Mouse (Mus musculus) frontal cortex, postnatal 14 days (tissue): ENCODE measurements around the gene Smad3.

Experiments
- DNase-seq, 2 experiments: peaks; one replicate each; pipeline ENCODE4 v3.0.0; 2022; ENCODE audit warnings: low spot score in 2 of 2

The Smad3 gene

DNA sequence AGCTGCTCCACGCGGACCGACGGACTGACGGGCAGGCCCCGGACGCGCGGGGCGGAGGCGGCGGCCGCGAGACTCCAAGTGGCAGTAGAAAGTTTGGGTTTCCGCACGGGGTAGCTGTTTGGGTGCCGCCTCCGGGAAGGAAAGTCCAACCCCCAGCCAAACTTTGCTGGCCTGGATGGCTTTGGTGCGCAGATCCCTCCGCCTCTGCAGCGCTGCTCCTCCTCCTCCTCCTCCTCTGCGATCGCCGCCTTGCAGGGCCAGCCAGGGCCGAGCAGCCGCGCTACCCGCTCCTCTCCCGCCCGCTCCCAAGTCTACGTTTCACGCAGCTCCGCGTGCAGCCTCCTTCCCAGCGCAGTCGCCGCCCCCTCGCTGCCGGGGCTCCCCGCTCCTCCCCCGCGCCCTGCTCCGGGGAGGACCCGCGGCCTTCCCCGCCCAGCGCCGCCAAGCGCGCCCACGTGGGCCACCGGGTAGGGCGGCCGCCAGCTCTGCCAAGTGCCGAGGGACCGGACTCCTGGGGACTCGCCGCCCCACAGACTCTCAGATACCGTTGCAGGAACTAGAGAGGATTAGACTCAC is at the start of gene Smad3:
Gene Smad3, minus strand, starts transcription at position 130 of the 576 bp plus-strand sequence.
- DNase-seq, result peak; percentile 77 to 78

GRCm38 (mm10) chr9:63804847-63805246 is 47.1 kb upstream of the Smad3 start:
- DNase-seq, result no peak

- no peak for DNase-seq
Observed at GRCm38 (mm10) chr9:63803181-63803591, 45.4 kb upstream of the Smad3 start.

GRCm38 (mm10) chr9:63802504-63802903 is 44.7 kb upstream of the Smad3 start:
- DNase-seq, result no peak

DNA sequence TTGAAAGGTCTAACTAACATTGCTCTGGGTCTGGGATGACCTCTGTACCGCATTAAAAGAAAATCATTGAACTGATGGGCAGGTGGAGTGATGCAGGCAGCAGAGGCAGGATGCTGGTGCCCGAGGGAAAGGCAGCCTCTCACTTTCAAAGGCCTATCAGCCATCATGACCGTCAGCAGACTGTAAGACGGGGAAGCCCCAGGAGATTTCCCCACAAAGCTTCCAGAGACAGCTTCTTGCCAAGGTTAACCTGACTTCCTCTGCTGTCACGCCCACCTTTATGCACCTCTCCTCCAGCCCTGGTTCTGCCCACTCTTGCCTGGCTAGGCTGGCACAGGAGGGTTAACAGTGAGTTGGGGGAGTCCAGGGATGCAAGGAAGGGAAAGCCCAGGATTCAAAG is 44.3 kb upstream of the Smad3 start:
- no peak for DNase-seq

GRCm38 (mm10) chr9:63796429-63796828 is 38.6 kb upstream of the Smad3 start:
- DNase-seq, result no peak

DNA sequence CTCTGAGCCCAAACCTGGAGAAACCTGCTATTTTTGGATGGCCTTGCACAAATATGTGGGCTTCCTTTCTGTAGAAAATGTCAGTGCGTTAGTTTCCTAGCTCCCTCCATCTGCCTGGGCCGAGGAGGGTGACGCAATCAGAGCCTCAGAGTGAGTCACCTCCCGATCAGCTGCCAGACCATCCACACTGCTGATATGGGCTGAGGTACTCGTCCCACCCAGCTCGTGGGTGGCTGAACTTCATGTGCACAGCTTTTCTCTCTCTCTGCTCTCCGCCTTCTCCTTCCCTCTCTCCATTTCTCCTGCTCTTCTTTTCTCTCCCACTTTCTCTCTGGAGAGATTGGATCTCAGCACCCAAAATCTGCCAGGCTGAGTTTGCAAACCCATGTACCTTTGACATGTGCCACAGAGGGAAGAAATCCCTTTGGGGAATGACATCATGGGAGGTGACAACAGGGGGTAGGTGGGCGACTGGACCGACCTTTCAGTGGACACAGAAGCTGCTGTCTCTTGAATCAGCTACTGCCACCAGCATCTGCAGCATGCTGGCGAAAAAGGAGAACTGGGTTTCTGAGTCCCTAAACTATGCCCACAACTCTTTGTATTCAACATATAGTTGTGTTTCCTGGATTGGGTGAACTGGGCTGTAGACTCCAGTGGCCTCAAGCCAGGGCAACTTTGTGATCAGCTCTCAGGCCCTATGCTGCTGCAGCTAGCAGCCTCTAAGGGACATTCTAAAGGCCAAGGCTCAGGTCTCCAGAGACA is 36.1 kb upstream of the Smad3 start:
- peak; percentile 55 to 60 for DNase-seq

GRCm38 (mm10) chr9:63791716-63792115 is 33.9 kb upstream of the Smad3 start:
- no peak for DNase-seq

DNA sequence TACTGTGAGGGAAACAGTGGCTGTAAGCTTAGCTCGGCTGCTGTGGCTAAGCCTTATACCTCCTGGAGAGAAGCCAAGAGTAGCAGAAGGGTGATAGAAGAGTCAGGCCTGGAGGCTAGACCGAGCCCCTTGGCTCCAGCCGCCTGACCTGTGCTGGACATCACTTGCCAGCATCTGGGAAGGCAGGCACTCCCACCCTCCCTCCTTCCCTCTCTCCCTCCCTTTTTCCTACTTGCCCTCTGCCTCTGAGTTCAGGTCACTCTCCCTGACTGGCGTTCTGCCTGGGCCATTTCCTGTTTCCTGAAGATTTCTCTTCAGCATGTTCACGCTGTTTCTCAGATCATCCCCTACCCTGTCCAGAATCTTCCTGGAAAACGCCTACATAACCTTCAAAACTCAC is 33.5 kb upstream of the Smad3 start:
- DNase-seq, result no peak

- DNase-seq, result no peak
Observed at GRCm38 (mm10) chr9:63790222-63790621, 32.4 kb upstream of the Smad3 start.

DNA sequence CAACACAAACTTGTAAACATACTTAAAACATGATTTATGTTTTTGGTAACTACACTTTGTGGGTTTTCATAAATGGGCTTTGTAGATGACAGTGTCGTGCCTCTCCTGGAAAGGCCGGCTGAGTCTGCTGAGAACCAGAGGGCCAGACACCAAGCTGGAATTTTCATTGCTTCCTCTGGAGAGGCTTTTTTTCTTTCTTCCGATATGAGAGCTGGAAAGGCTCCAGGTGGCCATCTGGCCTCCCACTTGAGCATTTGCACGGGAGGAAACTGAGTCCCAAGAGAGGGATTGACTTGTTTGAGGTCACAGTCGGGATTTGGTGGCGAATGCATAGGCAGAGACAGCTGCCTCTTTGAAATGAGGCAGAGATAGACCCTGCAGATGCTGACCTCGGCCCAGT is 31.6 kb upstream of the Smad3 start:
- no peak for DNase-seq

DNA sequence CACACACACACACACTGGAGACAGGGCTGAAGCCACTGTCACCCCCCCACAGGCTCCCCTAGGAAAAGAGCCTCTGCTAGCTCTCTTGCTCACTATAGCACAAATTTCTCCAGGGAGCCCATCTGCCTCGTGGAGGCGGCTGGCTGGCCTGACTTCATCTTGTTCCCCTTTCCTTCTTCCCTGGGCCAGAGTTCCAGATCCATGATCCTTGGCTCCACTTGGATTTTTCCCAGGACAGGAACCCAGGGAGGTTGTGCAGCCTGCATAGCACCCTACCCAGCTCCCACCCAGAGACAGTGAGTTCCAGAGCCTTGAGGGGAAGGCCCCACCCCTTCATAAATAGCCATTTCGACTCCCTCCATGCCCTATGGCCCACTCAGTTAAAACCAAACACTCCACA is 29.8 kb upstream of the Smad3 start:
- no peak for DNase-seq

DNA sequence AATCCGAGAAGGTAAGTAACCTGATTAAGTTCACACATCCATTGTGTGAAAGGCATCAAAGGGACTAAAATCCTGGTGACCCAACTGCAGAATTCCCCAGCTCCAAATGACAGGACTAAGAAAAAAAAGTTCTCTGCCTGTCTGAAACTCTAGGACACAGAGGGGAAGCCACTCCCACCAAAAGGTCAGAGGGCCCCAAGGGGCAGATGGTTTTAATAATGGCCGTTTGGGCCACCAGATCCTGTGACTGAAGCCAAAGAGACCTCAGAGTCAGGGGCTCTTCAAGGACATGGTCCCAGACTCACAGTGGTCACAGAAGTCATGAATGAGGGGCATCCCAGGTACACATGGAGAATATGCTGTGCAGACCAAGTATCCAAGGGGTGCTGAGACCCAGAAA is 29.3 kb upstream of the Smad3 start:
- no peak for DNase-seq

- no peak for DNase-seq
Observed at GRCm38 (mm10) chr9:63786026-63786670, 28.4 kb upstream of the Smad3 start.

DNA sequence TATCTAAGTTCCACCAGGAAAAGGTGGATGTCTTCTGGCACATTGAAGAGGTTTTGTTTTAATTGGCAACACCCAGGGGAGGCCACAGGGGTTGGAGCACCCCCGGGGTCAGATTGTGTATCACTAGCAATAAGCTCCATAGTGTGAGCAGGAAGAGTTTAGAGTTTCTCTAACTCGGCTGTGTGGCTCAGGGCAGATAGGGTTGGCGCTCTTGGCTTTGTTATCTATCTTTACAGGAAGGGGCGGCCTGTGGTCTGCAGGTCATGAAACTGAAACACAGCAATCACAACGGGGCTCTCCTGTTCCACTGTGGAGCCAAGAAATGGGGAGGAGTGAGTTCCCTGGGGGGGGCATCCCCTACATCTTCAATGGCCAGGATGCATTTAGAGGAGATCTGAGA is 27.7 kb upstream of the Smad3 start:
- no peak for DNase-seq

GRCm38 (mm10) chr9:63784597-63784996 is 26.8 kb upstream of the Smad3 start:
- no peak for DNase-seq

GRCm38 (mm10) chr9:63782744-63783143 is 24.9 kb upstream of the Smad3 start:
- no peak for DNase-seq

DNA sequence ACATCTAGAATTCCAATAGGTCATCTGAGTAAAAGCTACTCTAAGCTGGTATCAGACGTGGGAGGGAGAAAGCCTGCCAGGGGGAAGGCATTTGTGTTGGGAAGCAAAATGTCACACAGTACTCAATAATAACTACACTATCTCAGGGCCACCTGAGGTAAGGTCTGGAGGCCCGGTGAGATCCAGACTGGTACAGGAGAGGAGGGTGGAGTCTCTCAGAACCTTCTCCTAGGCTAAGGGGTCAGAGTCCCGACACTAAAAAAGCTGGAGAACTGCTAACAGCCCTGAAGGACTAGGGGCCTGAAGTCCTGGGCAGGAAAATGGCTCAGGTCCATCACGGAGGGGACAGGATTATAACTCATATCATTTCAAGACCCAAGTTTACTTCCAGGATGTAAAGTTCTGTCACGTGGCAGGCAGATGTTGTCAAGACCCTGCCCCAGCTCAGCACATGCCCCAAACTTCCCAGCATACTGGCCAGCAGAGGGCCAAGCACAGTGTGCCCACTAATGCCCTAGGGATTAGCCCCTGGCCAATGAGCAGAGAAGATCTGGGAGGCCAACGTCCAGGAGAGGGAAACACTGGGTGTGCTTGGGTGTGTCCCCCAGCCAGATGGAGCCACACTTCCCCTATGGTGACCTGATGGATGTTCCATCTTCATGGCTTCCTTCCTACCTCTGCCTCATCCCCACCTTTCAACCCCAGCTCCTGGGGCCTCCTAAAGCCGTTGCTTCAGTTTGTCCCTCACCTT is 24.1 kb upstream of the Smad3 start:
- DNase-seq, result no peak

GRCm38 (mm10) chr9:63779950-63780887 is 22.4 kb upstream of the Smad3 start:
- peak; percentile 68 to 80 for DNase-seq

DNA sequence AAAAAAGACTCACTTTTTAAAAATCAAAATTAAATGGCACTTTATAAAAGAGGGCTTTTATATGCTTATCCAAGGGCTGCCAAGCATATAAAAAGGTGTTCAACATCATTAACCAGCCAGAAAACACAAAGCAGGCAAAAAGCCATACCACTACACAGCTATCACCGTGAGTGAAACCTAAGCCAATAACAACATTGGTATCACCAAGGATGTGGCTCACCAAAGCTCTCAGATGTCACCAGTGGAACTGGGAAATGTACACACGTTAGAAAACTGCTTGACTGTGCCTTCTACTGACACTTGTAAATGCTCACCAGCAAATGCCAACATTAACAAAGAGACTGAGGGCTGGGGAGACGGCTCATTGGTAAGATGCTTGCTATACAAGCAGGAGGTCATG is 18.9 kb upstream of the Smad3 start:
- DNase-seq, result no peak

- no peak for DNase-seq
Observed at GRCm38 (mm10) chr9:63774854-63775483, 17.2 kb upstream of the Smad3 start.
